Mouse (Mus musculus) duodenum, adult 2 months (tissue): ENCODE measurements around the gene Btbd7. TPM values are rescaled to one million over a fixed set of nuclear protein-coding genes. Genes with fewer than 3 reads are reported as not detected.

Source experiments
- polyA plus RNA-seq: library from polyadenylated mRNA; depleted of rRNA; stranded (reverse); fragments of >200 nt; gene quantifications from 2 replicates; pipeline ENCODE4 v1.2.3, GENCODE M21; 2012; ENCODE audit warnings: low replicate concordance; rRNA removed

Btbd7 gene
- 3.8 and 4.3 TPM in 2 replicates for polyA plus RNA-seq

DNA sequence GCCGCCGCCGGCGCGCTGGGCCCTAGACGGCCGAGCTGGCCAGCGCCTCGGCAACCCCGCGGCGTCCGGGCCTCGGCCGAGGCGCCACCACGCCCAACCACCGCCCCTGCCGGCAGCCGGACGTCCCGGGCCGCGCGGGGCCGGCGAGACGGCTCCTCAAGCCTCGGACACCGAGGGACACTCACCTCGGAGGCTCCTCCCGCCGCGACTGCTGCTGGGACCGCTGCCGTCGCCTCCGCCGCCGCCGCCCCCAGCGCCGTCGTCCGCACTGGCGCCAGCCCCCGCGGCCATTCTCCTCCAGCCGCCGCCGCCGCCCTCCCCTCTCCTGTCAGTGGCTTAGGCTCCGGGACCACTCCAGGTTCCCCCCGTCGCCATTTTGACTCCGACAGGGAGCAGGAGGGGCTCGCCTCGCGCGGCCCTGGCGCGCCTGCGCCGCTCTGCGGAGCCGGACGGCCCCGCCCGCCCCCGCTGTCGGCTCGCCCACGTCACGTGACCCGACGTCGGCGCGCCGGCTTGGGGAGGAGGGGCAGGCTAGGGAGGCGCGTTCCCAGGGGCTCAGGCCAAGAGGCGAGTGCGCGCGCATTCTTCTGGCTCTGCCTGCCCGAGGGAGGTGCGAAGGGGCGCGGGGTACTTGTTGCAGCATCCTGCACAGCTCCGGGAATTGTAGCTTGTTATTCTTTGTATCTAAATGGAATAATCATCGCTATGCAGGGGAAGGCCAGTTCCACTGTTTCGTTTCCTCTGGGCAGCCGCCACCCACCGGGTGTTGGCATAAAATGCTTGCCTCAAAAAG, at the start of gene Btbd7:
Btbd7 (minus strand) TSS at position 441 of the 793 bp plus-strand sequence.

DNA sequence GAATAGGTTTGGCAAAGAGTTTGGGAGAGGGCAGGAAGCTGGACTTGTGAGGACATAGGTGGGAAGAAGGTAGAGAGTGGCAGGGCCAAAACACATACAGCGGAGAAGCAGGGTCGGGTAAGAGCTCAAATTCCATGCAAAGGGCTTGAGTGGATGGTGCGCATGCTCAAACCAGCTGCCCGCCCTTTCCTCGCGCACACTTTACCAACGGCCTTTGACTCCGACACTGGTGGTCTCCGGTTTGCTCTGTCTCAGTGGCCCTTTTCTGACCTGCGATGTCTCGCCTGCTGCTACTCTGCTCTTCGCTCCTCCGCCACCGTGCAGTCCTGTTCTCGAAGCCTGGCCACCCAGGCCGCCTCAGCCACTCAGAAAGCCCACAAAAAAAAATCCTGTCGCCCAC, 20.8 kb upstream of the Btbd7 start, which contains the start of gene Cox8c:
Cox8c (plus strand) TSS at position 226 of the 400 bp plus-strand sequence.

DNA sequence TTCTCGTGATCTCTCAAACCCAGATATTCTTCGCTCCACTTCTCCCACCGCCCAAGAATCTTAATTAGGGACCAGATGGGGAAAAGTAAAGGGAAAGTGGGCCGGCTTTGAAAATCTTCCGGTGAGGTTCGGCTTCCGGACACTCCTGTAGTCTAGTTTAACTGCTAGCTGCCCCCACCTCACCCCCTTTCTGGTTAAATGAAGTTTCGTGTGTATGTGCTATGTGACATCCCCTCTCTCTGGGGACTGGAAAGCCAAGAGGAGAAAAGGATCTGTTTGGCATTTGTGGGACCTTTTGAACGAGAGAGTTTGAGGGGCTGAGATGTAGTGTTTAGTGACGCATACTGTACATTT, 119.9 kb downstream of the Btbd7 start, which contains the start of gene Gm20604:
Gm20604 (minus strand) TSS at position 270 of the 354 bp plus-strand sequence.

DNA sequence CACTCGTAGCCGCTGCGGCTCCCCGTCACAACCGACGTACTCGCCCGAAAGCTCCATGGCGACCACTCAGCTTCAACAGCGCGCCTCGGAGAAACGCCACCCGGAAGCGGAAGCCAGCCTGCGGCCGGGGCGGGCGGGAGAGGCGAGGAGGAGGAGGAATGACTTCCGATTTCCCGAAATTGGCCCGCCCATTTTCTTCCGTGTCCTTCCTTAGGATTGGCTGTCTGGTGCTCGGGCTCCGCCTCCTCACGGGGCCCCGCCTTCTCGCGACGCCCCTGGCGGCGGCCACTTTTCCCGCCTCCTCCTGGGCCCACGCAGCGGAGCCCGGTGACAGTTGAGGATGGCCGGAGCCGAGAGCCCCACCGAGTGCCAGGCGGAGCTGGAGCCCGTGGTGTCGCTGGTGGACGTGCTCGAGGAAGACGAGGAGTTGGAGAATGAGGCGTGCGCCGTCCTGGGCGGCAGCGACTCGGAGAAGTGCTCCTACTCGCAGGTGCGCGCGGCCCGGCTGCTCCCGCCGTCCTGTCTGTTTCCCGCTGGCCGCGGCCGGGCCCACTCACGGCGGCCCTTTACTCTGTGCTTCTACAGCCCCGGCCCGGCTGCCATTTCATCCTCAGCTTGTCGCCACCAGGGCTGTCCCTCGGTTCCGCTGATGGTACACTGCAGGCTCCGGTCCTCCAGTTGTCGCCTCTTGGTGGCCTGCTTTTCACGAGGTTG, 120.4 kb downstream of the Btbd7 start, which contains the start of the genes Gm28051, Gon7 and Ubr7:
Gm28051 (minus strand) TSS at position 77 of the 714 bp plus-strand sequence.
Gon7 (minus strand) TSS at position 115 of the 714 bp plus-strand sequence.
Ubr7 (plus strand) TSS at position 279 of the 714 bp plus-strand sequence.

DNA sequence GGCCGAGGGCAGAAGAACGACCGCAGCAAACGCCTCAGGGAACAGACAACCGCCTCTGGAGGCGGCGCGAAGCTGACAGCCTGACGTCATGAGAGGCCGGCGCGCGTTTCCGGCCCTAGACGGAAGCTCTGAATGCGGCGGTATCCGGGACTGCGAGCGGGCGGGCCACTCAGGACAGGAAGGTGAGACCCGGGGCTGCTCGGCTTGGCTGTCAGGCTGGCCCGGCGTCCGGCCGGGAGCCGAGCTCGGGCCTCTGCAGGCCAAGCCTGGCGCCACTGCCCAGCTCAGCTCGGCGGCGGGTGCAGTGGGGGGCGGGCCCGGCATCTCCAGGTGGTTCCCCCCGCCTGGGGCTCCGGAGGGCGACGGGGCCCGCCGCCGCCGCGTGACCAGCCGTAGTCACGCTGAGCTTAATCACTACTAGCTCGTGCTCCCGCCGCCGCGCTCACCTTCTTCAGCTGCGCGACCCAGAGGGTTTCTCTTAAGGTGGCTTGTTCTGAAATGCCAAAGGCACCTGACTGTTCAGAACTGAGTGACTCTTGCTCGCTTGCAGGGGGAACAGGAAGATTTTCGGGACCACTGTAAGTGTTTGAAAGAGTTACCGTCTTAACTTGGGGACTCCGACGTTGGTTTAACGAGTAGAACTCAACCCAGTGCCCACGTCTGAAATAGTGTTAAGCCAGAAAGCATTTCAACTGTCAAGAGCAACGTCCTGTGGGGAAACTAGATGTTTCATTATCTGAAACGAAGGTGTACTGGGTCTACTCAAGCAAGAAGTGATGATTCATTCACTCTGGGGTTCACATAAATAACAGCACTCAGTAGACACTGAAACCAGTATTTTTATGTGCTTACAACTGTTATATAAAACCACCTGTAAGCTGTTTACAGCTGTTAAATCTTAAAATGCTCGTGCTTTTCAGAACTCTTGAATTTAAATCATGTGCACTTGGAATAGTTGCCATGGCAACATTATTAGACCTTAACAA, 134.4 kb downstream of the Btbd7 start, which contains the start of the genes Moap1 and Tmem251:
Moap1 (minus strand) TSS at position 73 of the 986 bp plus-strand sequence.
Tmem251 (plus strand) TSS at position 174 of the 986 bp plus-strand sequence.

Other genes with a start within 250 kb of the Btbd7 start
- 169 and 317 TPM in 2 replicates for gene Itpk1, start 173.5 kb downstream of the Btbd7 start, polyA plus RNA-seq
- gene Moap1, start 134.8 kb downstream of the Btbd7 start, polyA plus RNA-seq, result 0.47 and 0.55 TPM in 2 replicates
- 2.2 and 4.0 TPM in 2 replicates for gene Tmem251, start 134.7 kb downstream of the Btbd7 start, polyA plus RNA-seq
- not detected in 2 replicates for gene Gm28051, start 120.7 kb downstream of the Btbd7 start, polyA plus RNA-seq
- 5.1 and 10.2 TPM in 2 replicates for gene Gon7, start 120.7 kb downstream of the Btbd7 start, polyA plus RNA-seq
- 3.2 and 4.2 TPM in 2 replicates for gene Ubr7, start 120.5 kb downstream of the Btbd7 start, polyA plus RNA-seq
- gene Gm20604, start 119.8 kb downstream of the Btbd7 start, polyA plus RNA-seq, result 0.36 and 0.47 TPM in 2 replicates
- not detected in 2 replicates for gene Cox8c, start 20.8 kb upstream of the Btbd7 start, polyA plus RNA-seq
- gene Unc79, start 70.4 kb upstream of the Btbd7 start, polyA plus RNA-seq, result 0.02 and 0.16 TPM in 2 replicates